Mouse (Mus musculus) fat pad, adult 2 months (tissue): Measurements from ENCODE around the gene Mindy4.
"Not testable (repeated sequence)": the region's sequence is repeated elsewhere in the genome, so short reads cannot be mapped to it uniquely, and the experiment has no call there.

Experiments
- DNase-seq: peaks from one replicate; pipeline ENCODE4 v3.0.0-alpha.2; 2011; ENCODE audit warnings: low read depth, low spot score; ENCODE audit errors: extremely low read depth

Gene Mindy4

DNA sequence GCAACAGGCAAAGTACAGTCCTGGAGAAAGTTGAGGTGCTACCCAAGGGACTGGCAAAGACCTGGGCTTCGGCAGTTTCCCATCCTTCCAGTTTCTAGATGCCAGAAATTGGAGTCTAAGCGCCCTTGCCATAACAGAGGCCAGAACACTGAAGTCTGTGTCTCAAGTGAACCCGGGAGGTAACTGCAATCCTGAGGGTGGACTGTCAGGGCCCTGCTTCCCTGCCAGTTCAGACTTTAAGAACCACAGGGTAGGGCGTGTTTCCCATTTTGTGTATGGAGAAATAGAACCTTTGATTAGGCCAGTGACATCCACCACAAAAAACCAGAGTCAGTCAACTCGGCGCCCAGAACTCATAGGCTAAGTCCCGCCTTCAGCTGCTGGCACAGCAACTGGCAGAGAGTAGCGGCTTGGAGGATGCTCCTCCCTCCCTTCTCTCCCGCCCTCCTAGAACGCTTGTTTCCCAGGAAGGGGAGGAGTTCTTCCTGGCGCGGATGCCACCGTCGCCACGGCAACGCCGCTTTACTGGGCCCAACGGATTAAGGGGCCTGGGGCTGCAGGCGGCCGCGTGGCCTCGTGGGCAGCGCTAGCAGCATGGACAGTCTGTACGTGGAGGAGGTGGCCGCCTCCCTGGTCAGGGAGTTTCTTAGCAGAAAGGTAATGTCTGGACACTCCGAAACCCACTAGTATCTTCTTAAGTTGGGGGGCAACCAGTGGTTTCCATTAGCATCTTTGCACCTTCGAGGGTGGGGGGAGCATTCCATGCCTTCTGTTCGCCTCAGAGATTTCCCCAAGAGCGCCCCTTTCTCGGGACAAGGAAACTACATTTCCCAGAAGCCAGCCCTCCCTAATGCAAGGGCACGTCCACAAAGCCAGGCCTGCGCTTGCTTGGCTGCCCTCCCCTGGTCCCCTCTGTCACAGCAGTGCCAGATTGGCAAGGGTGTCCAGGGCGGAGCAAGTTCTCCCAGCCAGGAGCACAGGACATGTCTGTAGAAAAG lies at the start of gene Mindy4:
Gene Mindy4 (plus strand): TSS at position 471 of the 998 bp plus-strand sequence.
- peak; percentile 30 for DNase-seq

DNA sequence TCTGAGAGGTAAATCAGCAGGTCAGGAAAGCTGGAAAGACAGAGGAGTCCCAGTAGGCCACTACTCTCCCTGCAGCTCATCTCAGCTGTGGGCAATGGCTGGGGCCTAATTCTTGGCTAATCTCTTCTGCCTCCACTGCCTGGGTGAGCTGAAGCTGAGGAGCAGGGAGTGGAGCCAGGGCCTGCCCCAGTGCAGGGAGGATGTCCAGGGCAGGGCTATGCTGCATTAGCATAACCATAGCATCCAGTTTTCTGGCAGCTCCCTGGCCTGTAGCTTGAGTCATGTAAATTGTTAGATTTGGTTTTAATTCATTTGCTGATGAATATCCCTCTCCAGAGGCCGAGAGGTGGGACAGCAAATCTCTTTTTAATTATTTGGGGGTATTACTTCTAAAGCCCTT lies 43.9 kb upstream of the Mindy4 start:
- DNase-seq, result no peak

DNA sequence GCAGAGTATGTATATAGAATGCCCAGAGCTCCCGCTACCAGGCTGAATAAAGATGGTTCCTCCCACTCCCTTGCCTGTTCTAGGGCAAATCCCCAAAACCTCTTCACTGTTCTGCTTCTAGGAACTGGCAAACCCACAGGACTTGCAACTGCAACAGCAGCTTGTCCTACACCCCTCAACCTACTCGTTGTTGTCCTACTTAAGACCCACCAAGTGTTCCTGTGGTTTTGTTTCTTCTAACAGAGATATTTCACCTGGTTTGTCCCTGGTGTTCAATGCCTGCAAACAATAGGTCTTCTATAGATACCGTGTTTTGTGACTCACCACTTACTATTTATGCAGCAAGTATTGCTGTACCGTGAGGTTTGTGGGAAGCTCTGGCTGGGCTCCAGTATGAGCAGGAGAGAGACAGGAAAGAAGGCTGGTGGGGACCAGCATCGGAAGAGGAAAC lies 41.8 kb upstream of the Mindy4 start:
- DNase-seq, result no peak

DNA sequence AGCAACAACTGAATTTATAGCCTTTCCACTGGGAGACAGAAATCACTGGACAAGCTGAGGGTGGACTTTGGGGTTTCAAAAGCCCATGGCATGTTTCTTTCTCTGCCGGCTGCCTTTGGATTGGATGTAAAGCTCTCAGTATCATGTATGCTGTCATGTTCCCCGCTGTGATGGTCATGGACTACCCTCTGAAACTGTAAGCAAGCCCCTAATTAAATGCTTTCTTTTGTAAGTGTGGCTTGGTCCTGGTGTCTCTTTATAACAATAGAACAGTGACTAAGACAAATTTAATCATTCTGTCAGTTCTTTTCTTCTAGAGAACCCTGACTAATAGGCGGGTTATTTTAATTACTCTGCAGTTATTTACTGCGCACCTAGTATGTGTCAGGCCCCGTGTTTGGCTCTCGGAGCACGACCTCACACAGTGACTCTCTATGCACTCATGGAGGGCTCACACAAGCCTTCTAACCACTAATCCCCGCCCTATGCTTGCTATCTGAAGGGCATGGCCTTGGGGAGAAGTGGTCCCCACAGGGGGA lies 40.1 kb upstream of the Mindy4 start:
- DNase-seq, result no peak

DNA sequence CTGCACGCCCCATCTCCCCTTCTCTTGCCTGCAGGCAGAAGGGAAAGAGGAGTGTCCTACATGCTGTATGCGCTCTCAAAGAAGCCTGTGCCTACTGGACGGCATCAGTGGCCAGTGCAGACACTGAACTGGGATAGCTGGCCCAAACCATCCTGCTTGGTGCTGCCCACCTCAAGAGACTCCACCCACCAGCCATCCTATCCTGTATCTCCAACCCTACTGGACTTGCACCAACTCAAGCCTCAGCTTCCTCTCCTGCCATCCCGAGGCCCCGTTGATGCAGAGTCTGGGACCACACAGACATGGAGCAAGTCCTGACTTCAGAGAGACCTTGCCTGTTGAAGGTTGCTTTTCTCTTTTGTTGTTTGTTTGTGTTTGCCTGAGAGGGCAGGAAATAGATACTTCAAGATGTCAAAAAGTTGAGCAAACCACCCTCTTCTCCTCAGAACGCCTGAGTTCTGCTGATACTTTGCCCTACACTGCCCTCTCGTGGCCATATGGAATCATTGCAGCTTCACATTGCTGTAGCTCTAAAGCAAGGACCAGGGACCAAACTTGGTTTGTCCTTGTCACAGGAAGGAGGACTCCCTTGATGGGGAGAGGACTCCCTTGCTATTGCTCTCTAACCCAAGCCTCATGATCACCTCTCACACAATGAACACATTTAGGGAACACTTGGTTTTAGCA lies 36.3 kb upstream of the Mindy4 start:
- no peak for DNase-seq

DNA sequence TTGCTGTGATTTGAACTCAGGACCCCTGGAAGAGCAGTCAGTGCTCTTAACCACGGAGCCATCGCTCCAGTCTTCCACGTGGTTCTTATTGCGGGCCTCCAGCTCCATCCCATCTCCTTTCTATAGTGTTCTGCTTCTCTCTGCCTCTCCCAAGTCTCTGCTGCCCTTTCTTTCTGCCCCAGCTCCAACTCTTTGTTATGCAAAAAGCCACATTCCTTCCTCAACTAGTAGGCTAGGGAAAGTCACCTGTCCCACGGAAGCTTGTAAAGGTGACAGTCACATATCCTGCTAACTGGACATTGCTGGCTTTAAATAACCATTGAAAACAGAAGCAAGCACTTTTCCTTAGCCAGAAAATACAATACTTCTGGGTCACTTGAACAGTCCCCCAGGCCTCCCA lies 33.4 kb upstream of the Mindy4 start:
- DNase-seq, result no peak

DNA sequence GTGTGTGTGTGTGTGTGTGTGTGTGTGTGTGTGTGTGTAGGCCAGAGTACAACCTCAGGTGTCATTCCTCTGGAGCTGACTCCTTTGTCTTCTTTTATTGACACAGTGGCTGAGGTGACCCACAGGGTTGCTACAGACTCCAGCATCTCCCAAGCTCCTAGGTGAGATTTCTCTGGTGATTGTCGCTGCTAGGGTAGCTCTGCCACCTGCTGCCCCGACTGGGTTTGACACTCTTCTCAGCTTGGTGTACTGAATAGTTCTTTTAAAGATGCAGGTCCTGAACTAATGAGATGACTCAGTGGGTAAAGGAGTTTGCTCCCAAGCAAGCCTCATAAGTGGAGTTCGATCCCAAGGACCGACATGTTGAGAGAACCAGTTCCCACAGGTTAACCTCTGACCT lies 31.5 kb upstream of the Mindy4 start:
- no peak for DNase-seq

DNA sequence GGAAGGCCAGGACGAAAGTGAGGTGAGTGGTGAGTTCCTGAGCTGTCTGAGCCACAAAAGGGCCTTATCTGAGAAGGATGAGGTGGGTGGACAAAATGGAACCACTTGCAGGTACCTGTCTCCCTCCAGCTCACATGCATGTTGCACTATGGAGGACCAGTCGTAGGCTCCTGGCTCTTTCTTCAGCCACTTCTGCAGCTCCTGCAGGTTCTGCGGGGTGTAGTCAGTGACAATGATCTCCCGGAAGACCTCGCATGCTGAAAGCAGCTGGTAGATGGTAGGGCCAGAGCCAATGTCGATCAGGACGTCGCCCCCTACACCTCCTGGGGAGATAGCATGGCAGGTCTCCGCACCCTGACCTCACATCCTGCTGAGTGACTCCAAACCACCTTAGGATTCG lies 30.0 kb upstream of the Mindy4 start:
- DNase-seq, result no peak

DNA sequence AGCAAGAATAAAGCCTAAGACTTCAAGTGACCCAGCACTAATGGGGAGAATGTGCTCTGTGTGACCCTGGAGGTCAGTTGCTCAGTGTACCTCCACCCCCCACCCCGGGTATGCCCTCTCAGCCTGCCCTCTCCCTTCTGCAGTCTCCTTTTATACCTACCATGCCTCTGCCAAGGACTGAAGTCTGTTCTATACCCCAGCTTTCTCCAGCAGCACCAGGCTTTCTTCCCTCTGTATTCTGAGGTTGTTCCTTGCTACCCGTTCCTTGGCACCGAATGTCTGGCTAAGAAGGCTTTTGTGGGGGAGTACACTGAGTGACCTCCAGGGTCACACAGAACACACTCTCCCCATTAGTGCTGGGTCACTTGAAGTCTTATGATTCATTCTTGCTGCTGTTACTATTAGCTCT lies 29.2 kb upstream of the Mindy4 start:
- DNase-seq, result no peak

DNA sequence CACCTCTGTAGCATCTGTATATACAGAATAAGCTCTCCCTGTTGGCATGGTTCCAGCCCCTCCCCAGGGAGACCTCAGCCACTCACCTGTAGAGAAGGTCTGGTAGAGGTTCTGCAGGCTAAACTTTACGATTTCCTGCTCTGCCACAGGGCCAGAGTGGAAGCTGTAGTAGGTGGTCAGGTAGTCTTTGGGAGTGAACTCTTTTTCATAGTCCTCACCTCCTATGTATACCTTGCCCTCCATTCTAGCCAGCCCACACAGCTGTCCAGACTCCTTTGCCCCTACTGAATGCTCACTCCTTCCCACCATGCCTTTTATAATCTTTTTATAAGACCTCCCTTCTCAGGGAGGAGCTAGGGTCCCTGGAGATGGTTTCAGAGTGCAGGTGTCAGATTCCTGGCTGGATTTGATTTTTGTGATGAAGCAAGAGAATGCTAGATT lies 28.4 kb upstream of the Mindy4 start, which contains the start of gene Inmt:
Gene Inmt (minus strand): TSS at position 303 of the 441 bp plus-strand sequence.
- no peak for DNase-seq

DNA sequence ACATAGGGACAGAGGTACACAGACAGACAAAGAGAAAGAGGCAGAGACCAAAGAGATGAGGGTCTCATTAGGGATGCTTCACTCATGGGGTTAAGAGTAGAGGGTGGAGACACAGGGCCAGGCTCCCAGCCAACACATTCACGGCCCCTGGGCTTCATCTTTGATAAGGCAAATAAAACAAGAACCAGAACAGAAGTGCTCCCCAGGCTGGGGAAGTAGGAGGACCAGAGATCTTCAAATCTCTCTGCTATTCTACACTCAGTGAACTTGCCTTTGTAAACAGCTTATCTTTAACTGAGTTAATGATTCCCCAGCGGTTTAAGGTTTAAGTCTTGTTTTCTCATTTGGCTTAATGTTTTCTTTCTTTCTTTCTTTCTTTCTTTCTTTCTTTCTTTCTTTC lies 27.7 kb upstream of the Mindy4 start:
- no peak for DNase-seq

DNA sequence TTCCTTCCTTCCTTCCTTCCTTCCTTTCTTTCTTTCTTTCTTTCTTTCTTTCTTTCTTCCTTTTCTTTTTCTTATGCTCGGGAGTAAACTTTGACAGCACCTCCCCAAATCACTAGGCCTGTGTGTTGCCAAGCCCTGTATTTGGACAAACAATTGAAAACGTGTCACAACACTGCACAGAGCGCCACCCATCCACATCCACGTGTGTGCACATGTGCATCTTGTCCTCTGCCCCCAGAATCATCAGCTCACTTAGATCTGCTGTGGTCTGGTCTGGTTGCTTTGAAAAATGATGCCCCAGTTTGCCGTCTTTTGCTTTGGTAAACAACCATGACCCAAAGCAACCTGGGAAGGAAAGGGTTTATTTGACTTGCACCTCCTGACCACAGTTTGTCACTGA lies 27.3 kb upstream of the Mindy4 start:
- DNase-seq, result no peak

DNA sequence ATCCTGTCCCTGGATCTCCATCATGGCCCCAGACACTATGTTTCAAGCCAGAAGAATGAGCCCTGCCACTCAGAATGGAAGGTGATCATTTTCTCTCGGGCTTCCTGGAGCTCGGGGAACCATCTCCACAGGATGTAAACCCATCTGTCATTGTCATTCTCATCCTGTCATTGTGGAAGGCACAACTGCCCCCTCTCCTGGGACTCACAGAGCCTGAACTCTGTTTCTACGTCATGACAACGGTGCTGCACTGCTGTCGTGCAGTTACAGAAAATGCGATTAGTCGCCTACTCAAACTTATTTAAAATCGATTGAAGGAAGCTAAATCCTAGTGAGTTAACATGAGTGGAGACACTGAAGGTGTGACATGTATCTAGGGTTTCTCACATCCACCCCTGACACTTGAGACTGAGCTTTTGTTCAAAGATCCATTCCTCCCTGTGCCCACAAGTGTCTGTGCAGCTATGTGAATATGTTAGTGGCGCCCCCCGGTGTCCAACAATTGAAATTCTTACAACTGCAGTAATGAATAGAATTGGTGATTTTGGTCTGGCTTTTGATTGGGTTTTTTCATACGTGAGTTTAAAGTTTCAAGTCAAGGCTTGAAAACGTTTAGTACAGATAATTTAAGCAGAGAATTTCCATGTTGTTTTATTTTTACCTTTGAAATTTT lies 26.0 kb upstream of the Mindy4 start:
- no peak for DNase-seq

DNA sequence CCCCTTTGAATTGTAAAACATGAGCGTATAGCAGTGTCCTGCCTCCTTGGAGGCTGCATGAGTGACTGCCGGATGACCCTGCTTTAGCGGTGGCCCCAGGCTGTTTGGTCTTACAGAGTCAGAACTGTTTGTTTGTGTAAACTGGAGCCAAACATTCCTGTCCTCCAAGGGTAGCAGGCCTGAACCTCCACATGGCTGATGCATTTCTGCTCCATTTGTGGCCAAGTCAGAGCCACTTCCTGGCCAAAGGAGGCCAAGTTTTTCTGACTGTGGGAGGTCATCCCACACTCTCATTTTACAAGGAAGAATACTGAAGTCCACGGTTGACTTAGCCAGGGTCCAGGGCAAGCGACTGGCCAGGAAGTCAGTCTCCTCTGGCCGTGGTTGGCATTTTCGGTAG lies 23.6 kb upstream of the Mindy4 start:
- no peak for DNase-seq

DNA sequence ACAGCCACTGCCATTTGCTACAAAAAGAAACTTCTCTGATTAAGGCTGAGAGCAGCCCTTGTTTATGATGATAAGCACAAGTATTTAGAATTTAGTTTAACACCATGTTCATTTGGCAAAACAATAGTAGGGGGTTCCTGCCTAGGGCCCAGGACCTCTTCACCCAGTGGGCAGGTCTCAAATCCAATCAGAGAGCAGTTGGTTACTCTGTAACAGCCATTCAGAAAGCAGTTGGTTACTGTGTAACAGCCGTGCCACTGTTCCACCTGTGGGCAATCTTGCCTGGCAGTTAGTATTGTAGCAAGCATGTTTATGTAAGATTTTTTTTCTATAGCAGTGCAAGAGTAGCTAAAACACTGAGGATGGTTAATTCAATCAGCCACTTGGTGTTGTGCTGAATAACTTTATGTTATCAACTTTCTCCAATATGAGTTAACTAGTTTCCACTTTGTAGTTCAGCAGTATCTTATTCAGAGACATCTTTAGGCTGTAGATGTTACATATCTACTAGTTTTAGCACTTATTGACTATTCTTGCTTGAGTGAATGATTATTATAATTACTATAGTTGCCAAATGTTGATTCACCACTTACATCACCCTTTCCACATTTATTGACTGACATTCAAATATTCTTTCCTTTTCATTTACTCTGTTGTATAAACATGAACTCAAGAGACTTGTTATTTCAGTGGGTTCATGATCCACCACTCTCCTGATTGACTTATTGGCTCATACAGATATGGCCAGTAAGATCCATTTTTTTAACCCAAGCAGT lies 20.3 kb upstream of the Mindy4 start:
- DNase-seq, result no peak

DNA sequence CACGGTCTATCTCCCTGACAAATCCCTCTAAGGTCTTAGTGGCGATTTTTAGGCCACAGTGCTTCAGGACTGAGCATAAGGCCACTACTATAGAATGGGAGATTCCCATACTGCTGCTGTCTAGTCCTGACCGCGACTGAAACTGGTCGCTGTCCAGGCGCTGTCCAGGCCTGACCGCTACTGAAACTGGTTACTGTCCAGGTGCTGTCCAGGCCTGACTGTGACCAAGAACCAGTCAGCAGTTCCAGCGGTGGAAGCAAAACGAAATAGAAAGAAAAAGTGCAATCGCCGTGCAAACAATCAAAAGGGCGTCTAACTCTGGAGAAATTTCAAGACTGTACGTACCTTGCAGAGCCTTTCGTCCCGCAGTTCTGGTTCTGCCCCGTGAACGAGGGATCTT lies 15.4 kb upstream of the Mindy4 start:
- DNase-seq, result not testable (repeated sequence)

DNA sequence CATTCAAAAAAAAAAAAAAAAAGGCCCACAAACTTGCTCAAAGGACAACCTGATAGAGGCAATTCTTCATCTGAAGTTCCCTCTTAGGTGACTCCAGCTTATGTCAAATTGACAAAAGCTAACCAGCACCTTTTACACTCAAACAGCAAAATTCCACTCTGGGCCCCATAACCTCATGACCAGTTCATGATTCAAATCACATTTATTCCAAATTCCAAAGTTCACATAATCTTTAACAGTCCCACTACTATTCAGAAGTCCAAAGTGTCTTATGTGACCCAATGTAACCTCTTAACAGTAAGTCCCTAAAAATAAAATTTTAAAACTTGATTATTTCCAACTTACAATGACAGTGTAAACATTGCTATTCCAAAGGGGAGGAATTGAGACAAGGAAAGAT lies 13.8 kb upstream of the Mindy4 start:
- no peak for DNase-seq

DNA sequence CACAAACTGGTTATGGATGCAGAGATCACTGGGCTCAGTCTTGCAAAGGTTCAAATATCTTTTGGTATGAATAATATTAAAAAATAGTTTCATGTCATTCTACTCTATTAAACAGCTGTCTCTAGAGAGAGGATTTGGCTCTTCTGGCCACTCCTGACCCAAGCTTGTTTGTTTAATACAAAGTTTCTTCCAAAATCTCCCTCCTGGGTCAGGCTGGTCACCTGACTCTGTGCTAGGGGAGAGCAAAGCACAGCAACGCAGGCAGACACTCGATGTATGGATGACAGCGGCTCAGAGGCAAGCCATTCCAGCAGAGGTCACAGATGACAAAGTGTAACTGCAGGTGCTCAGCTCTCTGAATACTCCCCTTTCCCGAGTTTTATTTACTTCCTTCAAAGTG lies 11.6 kb upstream of the Mindy4 start:
- no peak for DNase-seq

DNA sequence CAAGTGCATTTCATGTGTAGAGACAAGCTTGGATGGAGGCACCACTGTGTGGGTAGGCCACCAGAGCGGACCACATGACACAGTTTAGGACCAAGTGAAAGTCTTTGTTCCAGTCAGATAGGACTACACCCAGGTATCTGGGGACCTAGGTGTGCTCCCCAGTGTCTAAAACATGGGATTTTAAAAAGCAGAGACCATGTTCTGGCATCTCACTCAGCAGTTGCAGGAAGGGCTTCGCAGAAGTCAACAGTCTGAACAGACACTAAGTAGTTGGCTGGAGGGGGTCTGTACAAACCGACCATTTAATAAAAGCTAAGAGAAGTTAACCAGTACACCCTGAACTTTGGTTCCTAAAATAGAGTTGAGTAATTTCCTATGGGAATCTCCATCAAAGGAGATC lies 10.0 kb upstream of the Mindy4 start:
- no peak for DNase-seq

DNA sequence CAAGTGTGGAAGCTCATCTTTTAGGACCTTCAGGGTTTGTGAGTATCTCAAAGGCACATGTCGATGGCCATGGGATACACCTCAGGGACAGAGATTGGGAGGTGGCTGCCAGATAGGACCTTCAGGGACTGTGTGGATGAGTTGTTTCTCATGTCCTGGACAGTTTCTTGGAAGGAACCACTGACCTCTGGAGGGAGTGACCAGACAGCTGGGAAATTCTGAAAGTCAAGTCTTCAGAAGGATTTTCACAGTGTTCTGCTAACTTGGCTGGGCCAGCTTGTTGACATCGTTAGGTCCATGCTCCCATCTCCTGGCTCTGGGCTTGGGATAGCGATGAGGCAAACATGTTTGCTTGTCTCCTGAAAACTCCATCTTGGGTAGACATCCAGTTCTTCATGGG lies 4.1 kb upstream of the Mindy4 start:
- no peak for DNase-seq
